Mouse (Mus musculus): ENCODE data around the gene Smpd3. TPM values are rescaled to one million over a fixed set of nuclear protein-coding genes. Genes with fewer than 3 reads are reported as not detected.

Gene Smpd3
- 5.8 to 7.1 TPM (median 6.3 TPM) in 4 replicates for total RNA-seq (2023; ENCODE audit: inconsistent age)

GRCm38 (mm10) chr8:106337852-106338521 is at the start of gene Smpd3:
TSS of gene Smpd3 (minus strand) at chr8:106337988.

GRCm38 (mm10) chr8:106210821-106211345 is 126.9 kb downstream of the Smpd3 start, which contains the start of the genes Slc7a6os and Prmt7:
TSS of gene Slc7a6os (minus strand) at chr8:106210935.
TSS of gene Prmt7 (plus strand) at chr8:106210936.

Other genes starting within 250 kb of the Smpd3 start
- gene Esrp2, start 201.0 kb downstream of the Smpd3 start, total RNA-seq (2023; ENCODE audit: inconsistent age): not detected in 4 replicates
- gene Pla2g15, start 187.6 kb downstream of the Smpd3 start, total RNA-seq (2023; ENCODE audit: inconsistent age): 8.8 to 11.3 TPM (median 9.7 TPM) in 4 replicates
- 29.1 to 35.1 TPM (median 30.3 TPM) in 4 replicates for gene Slc7a6, start 169.1 kb downstream of the Smpd3 start, total RNA-seq (2023; ENCODE audit: inconsistent age)
- gene Slc7a6os, start 127.1 kb downstream of the Smpd3 start, total RNA-seq (2023; ENCODE audit: inconsistent age): 59.9 to 68.4 TPM (median 63.9 TPM) in 4 replicates
- gene Prmt7, start 127.1 kb downstream of the Smpd3 start, total RNA-seq (2023; ENCODE audit: inconsistent age): 32.3 to 40.1 TPM (median 35.3 TPM) in 4 replicates
- 10.5 to 10.6 TPM (median 10.6 TPM) in 4 replicates for gene Zfp90, start 77.3 kb upstream of the Smpd3 start, total RNA-seq (2023; ENCODE audit: inconsistent age)
- gene 6030452D12Rik, start 162.5 kb upstream of the Smpd3 start, total RNA-seq (2023; ENCODE audit: inconsistent age): not detected in 4 replicates
- gene Cdh3, start 172.9 kb upstream of the Smpd3 start, total RNA-seq (2023; ENCODE audit: inconsistent age): not detected in 4 replicates
- gene Gm10073, start 235.5 kb upstream of the Smpd3 start, total RNA-seq (2023; ENCODE audit: inconsistent age): 296 to 371 TPM (median 310 TPM) in 4 replicates

All from B cell, adult (primary cell).